Mouse (Mus musculus): Measurements from ENCODE around the gene Zfp541. TPM values are rescaled to one million over a fixed set of nuclear protein-coding genes. Genes with fewer than 3 reads are reported as not detected.

The Zfp541 gene
- total RNA-seq (2023) = not detected

GRCm38 (mm10) chr7:16061219-16062098 lies at the start of gene Zfp541:
Zfp541 (plus strand) TSS chr7:16061814.

DNA sequence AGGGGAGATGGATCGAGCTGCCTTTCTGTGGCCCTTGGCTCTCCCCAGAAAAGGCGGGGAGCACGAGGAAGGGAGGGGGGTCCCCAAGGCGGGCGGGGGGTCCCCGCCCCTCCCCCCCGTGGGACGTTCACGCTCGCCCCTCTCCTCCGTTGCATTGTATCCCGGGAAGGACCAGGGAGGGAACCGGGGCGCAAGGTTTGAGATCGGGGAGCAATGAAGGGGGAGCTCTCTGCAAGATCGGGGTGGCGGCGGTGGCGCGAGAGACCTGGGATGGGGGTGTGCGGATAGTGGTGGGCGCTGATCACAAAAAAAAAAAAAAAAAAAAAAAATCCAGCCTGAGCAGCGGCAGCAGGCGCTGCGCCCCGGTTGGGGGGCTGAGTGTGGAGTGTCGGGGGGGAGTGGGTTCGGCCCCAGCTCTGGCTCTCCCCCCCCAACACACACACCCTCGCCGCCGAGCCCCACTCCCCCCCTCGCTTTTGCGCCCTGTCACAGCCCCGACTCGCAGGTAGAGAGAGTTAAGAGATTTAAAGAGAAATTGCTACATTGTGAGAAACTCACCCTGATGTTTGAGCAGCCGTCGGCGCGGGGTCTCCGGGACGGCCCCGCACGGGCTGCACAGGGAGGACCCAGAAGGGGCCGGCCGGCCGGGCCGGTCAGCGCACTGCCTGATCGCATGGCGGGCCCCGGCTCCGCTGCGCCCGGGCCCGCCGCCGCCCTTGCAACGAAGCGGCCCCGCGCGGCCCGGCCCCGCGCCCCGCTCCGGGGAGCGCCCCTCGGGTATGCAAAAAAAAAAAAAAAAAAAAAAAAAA lies 14.1 kb upstream of the Zfp541 start, which contains the start of gene Bicra:
Bicra (minus strand) TSS at position 584 of the 809 bp plus-strand sequence.

GRCm38 (mm10) chr7:16098021-16099017 lies 36.7 kb downstream of the Zfp541 start, which contains the start of gene Napa:
Napa (plus strand) TSS chr7:16098458.

GRCm38 (mm10) chr7:16119569-16120261 lies 58.1 kb downstream of the Zfp541 start, which contains the start of gene Kptn:
Kptn (plus strand) TSS chr7:16119895.

GRCm38 (mm10) chr7:16129421-16129845 lies 67.8 kb downstream of the Zfp541 start, which contains the start of gene Slc8a2:
Slc8a2 (plus strand) TSS chr7:16129826.

Other genes starting within 250 kb of the Zfp541 start
- not detected for gene Obox6, start 222.1 kb upstream of the Zfp541 start, total RNA-seq (2023)
- gene Crx, start 181.8 kb upstream of the Zfp541 start, total RNA-seq (2023) = not detected
- gene Crxos, start 179.2 kb upstream of the Zfp541 start, total RNA-seq (2023) = not detected
- gene Selenow, start 139.4 kb upstream of the Zfp541 start, total RNA-seq (2023) = 100 to 1,000 TPM; 140 to 155 TPM
- 100 to 1,000 TPM; 437 to 465 TPM for gene Nop53, start 115.7 kb upstream of the Zfp541 start, total RNA-seq (2023)
- gene Ehd2, start 94.2 kb upstream of the Zfp541 start, total RNA-seq (2023) = 1 to 10 TPM; 7.5 to 8.2 TPM
- gene Bicra, start 13.9 kb upstream of the Zfp541 start, total RNA-seq (2023) = 10 to 100 TPM; 75.2 to 82.1 TPM
- 100 to 1,000 TPM; 266 to 309 TPM for gene Napa, start 36.6 kb downstream of the Zfp541 start, total RNA-seq (2023)
- gene Kptn, start 58.1 kb downstream of the Zfp541 start, total RNA-seq (2023) = 10 to 100 TPM; 38.4 to 39.2 TPM
- gene Slc8a2, start 68.0 kb downstream of the Zfp541 start, total RNA-seq (2023) = under 1 TPM; 0.09 to 0.18 TPM
- 10 to 100 TPM; 17.0 to 21.1 TPM for gene Meis3, start 113.3 kb downstream of the Zfp541 start, total RNA-seq (2023)
- 10 to 100 TPM; 49.7 to 55.6 TPM for gene Dhx34, start 160.2 kb downstream of the Zfp541 start, total RNA-seq (2023)
- gene C5ar2, start 182.3 kb downstream of the Zfp541 start, total RNA-seq (2023) = 1 to 10 TPM; 2.6 to 4.1 TPM
- under 1 TPM in 1 of 2 experiments, not detected in 1; 0.32 TPM for gene C5ar1, start 197.7 kb downstream of the Zfp541 start, total RNA-seq (2023)
- 10 to 100 TPM; 28.1 to 30.6 TPM for gene Inafm1, start 211.8 kb downstream of the Zfp541 start, total RNA-seq (2023)
- 100 to 1,000 TPM; 323 to 369 TPM for gene Ccdc9, start 225.0 kb downstream of the Zfp541 start, total RNA-seq (2023)
- 1 to 10 TPM; 3.6 to 5.9 TPM for gene Bbc3, start 246.6 kb downstream of the Zfp541 start, total RNA-seq (2023)